Mouse (Mus musculus) spleen, adult 2 months (tissue): Measurements from ENCODE around the gene Iqch. TPM values are rescaled to one million over a fixed set of nuclear protein-coding genes. Genes with fewer than 3 reads are reported as not detected.

ENCODE experiments used
- DNase-seq, 2 experiments: peaks; one replicate each; pipeline versions ENCODE4 v3.0.0 to v3.0.0-alpha.2; 2012 to 2021; ENCODE audit warnings: low spot score in 2 of 2, low read depth in 1 of 2
- H3K27ac ChIP-seq: fragments of 200-500 bp; 2 replicates; pipeline ENCODE4 v1.5.1; 2012; ENCODE audit warnings: low read length, inconsistent platforms; ENCODE audit not compliant: insufficient read depth
- H3K27me3 ChIP-seq: fragments of 200-500 bp; 2 replicates; pipeline ENCODE4 v1.6.1; 2012; ENCODE audit warnings: mild to moderate bottlenecking, moderate library complexity, low read length, inconsistent platforms; ENCODE audit not compliant: control insufficient read depth, insufficient read depth
- H3K36me3 ChIP-seq: fragments of 200-500 bp; 2 replicates; pipeline ENCODE4 v1.6.1; 2012; ENCODE audit warnings: mild to moderate bottlenecking, low read length, inconsistent platforms; ENCODE audit not compliant: control insufficient read depth, insufficient read depth
- H3K4me1 ChIP-seq: fragments of 200-500 bp; 2 replicates; pipeline ENCODE4 v1.6.1; 2011; ENCODE audit warnings: inconsistent platforms; ENCODE audit not compliant: control insufficient read depth, insufficient read depth, insufficient read length
- H3K4me3 ChIP-seq: fragments of 200-500 bp; 2 replicates; pipeline ENCODE4 v1.5.1; 2011; ENCODE audit warnings: mild to moderate bottlenecking, inconsistent platforms; ENCODE audit not compliant: insufficient read depth, insufficient read length; ENCODE audit errors: extremely low read depth
- CTCF ChIP-seq: fragments of 200-500 bp; IDR thresholded peaks from 2 replicates; pipeline ENCODE4 v1.5.1; 2011; ENCODE audit warnings: mild to moderate bottlenecking, inconsistent platforms; ENCODE audit not compliant: insufficient read depth, insufficient read length, insufficient replicate concordance; ENCODE audit errors: extremely low read depth
- POLR2A ChIP-seq: fragments of 200-500 bp; IDR thresholded peaks from 2 replicates; pipeline ENCODE4 v1.6.1; 2011; ENCODE audit warnings: low read depth, low read length, inconsistent platforms
- WGBS: fragments of 180-500 bp; shearing (Covaris S2); methylation state at CpG from one replicate; pipeline ENCODE4 v1.1.7; 2018; 5-methylcytosine and 5-hydroxymethylcytosine counted together
- polyA plus RNA-seq: library from polyadenylated mRNA; depleted of rRNA; stranded (reverse); fragments of >200 nt; gene quantifications from 2 replicates; pipeline ENCODE4 v1.2.3, GENCODE M21; 2012

Gene Iqch
- polyA plus RNA-seq, 1 experiment = not detected

DNA sequence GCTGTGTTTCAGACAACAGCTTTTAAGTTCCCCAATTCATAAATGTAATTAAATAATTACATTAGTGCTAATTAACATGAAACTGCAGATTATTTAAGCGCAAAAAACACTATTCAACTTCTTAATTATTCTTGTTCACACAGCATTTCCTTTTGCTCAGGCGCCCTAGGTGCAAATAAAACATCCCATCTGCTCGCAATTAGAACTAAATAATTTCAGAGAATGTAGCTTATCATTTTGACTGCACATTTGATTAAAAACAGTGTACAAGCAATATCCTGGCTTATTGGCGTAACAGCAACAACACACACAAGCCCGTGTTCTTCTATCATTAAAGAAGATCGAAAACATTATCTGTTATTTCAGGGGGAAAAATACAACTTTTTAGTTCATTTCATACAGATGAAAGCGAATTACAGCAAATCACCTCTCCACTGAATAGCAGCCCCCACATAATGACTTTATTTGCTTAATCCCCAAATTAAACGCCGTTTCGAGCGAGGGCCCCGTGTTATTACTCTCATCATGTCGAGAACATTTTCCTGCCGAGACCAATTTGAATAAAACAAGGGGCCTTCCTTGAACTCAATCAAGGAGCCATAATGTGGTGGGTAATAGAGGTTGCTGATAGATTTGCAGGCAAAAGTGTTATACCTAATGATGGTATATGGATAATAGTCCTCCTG lies 78.9 kb downstream of the Iqch start:
- TF ChIP-seq POLR2A = no peak
- no peak for TF ChIP-seq CTCF
- no peaks in the 10 kb centered on the region for H3K36me3 ChIP-seq
- DNase-seq = no peak
- WGBS = 93% methylated on average over 14 of the region's 14 CpGs
- H3K27ac ChIP-seq = no peak overlapping the region
- no peaks in the 10 kb centered on the region for H3K27me3 ChIP-seq
- H3K4me3 ChIP-seq = no peak overlapping the region
- no peaks in the 10 kb centered on the region for H3K4me1 ChIP-seq

DNA sequence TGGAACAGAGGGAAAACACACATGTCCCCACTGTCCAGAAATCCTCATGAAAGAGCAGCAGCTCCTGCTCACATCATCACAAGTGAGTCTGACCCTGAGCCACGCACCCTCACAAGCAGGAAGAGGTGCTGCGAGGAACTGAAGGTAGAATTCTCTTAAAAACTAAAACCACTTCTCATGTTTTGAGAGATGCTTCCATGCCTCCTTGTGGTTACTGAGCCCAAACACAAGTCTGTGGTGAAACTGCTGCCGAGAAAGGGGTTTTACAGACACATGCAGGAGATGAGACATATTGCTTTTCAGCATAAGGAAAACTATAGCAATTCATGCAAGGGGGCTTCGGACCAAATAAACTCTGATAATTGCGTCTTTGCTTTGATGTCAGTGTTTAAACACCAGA lies 89.4 kb downstream of the Iqch start:
- Histone ChIP-seq H3K27ac (no peak overlapping the region), H3K4me3 (no peak overlapping the region), H3K27me3 (no peaks in the 10 kb centered on the region), H3K4me1 (no peaks in the 10 kb centered on the region), H3K36me3 (no peaks in the 10 kb centered on the region)
- no peak for DNase-seq
- TF ChIP-seq CTCF (no peak), POLR2A (no peak)
- 45% methylated on average over 5 of the region's 5 CpGs for WGBS

DNA sequence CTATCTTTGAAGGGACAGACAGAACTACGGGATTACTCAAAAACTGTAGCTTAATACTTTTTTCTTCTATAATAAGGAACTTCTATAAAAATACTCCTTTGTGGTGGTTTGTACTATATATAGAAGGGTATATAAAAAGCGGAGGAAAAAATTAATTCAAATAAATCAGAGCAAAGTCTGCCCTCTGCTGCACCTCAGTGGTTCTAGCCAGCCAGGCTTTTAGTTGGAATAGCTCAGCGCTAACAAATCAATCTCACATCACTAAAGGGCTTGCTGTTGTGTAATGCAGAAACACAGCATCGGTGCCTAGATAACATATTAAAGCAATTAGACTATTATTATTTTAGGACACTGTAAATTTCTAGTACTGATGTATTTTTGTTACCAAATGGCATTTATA lies 91.3 kb downstream of the Iqch start:
- Histone ChIP-seq H3K27ac (no peak overlapping the region), H3K27me3 (no peaks in the 10 kb centered on the region), H3K4me3 (no peak overlapping the region), H3K36me3 (no peaks in the 10 kb centered on the region), H3K4me1 (no peaks in the 10 kb centered on the region)
- WGBS = 44% methylated on average over 4 of the region's 4 CpGs
- no peak for DNase-seq
- no peak for TF ChIP-seq CTCF
- no peak for TF ChIP-seq POLR2A

GRCm38 (mm10) chr9:63507110-63507509 lies 95.2 kb downstream of the Iqch start:
- no peak overlapping the region for H3K4me3 ChIP-seq
- H3K4me1 ChIP-seq = no peaks in the 10 kb centered on the region
- WGBS = 60% methylated on average over 8 of the region's 8 CpGs
- no peak overlapping the region for H3K27ac ChIP-seq
- DNase-seq = no peak
- TF ChIP-seq POLR2A (no peak), CTCF (no peak)
- no peaks in the 10 kb centered on the region for H3K36me3 ChIP-seq
- no peaks in the 10 kb centered on the region for H3K27me3 ChIP-seq

GRCm38 (mm10) chr9:63503890-63504289 lies 98.4 kb downstream of the Iqch start:
- Histone ChIP-seq H3K27ac (no peak overlapping the region), H3K36me3 (no peaks in the 10 kb centered on the region), H3K27me3 (no peaks in the 10 kb centered on the region), H3K4me1 (no peaks in the 10 kb centered on the region), H3K4me3 (no peak overlapping the region)
- no peak for TF ChIP-seq CTCF
- no peak for TF ChIP-seq POLR2A
- no peak for DNase-seq
- WGBS = 49% methylated on average over 2 of the region's 2 CpGs

- Histone ChIP-seq H3K4me1 (no peaks in the 10 kb centered on the region), H3K4me3 (no peak overlapping the region), H3K27ac (no peak overlapping the region), H3K36me3 (no peaks in the 10 kb centered on the region), H3K27me3 (no peaks in the 10 kb centered on the region)
- TF ChIP-seq CTCF (no peak), POLR2A (no peak)
- 95% methylated on average over 1 of the region's 1 CpGs for WGBS
- DNase-seq = no peak
Measured at GRCm38 (mm10) chr9:63501516-63501915, 100.8 kb downstream of the Iqch start.

GRCm38 (mm10) chr9:63499912-63500311 lies 102.4 kb downstream of the Iqch start:
- no peak for DNase-seq
- no peak overlapping the region for H3K27ac ChIP-seq
- no peaks in the 10 kb centered on the region for H3K36me3 ChIP-seq
- no peaks in the 10 kb centered on the region for H3K4me1 ChIP-seq
- TF ChIP-seq POLR2A = no peak
- no peak for TF ChIP-seq CTCF
- WGBS = 37% methylated on average over 8 of the region's 8 CpGs
- no peak overlapping the region for H3K4me3 ChIP-seq
- H3K27me3 ChIP-seq = no peaks in the 10 kb centered on the region
